Mouse (Mus musculus) neural tube, embryonic 11.5 days (tissue): ENCODE measurements around the gene Msmb. TPM values are rescaled to one million over a fixed set of nuclear protein-coding genes. Genes with fewer than 3 reads are reported as not detected.

ENCODE experiments used
- ATAC-seq: fragments of 200-750 bp; cut with Nextera tagmentation; 2 replicates; pipeline ENCODE4 v1.8.0; 2017; ENCODE audit warnings: moderate number of reproducible peaks, mild to moderate bottlenecking, moderate TSS enrichment, moderate library complexity; ENCODE audit not compliant: insufficient read depth, low FRiP score, low TSS enrichment
- DNase-seq: peaks from one replicate; pipeline ENCODE4 v3.0.0-alpha.2; 2015; ENCODE audit warnings: low spot score
- H3K27ac ChIP-seq: fragments of 300-500 bp; sonication (generic); 2 replicates; pipeline ENCODE4 v1.5.1; 2014; ENCODE audit warnings: low read depth, mild to moderate bottlenecking, low read length
- H3K27me3 ChIP-seq: fragments of 300-500 bp; sonication (generic); 2 replicates; pipeline ENCODE4 v1.6.1; 2014; ENCODE audit warnings: mild to moderate bottlenecking, low read length, mixed read lengths; ENCODE audit not compliant: control insufficient read depth, insufficient read depth
- H3K36me3 ChIP-seq: fragments of 300-500 bp; sonication (generic); 2 replicates; pipeline ENCODE4 v1.6.1; 2014; ENCODE audit warnings: mild to moderate bottlenecking, low read length, moderate library complexity, mixed read lengths; ENCODE audit not compliant: control insufficient read depth, insufficient read depth
- H3K4me1 ChIP-seq: fragments of 300-500 bp; sonication (generic); 2 replicates; pipeline ENCODE4 v1.6.1; 2014; ENCODE audit warnings: low read length, mixed read lengths; ENCODE audit not compliant: control insufficient read depth, insufficient read depth
- H3K4me2 ChIP-seq: fragments of 300-500 bp; sonication (generic); 2 replicates; pipeline ENCODE4 v1.6.1; 2014; ENCODE audit warnings: low read depth, mild to moderate bottlenecking, moderate library complexity
- H3K4me3 ChIP-seq: fragments of 300-500 bp; sonication (generic); 2 replicates; pipeline ENCODE4 v1.5.1; 2014; ENCODE audit warnings: low read depth, low read length
- H3K9ac ChIP-seq: fragments of 300-500 bp; sonication (generic); 2 replicates; pipeline ENCODE4 v1.6.1; 2014; ENCODE audit warnings: mild to moderate bottlenecking, low read length
- H3K9me3 ChIP-seq: fragments of 300-500 bp; sonication (generic); 2 replicates; pipeline ENCODE4 v1.6.1; 2016; ENCODE audit warnings: low read length; ENCODE audit not compliant: control insufficient read depth
- WGBS: fragments of 180-500 bp; shearing (Covaris S2); extraction: QIAGEN DNeasy Blood & Tissue Kit; methylation state at CpG from one replicate; pipeline ENCODE4 v1.1.7; 2014; 5-methylcytosine and 5-hydroxymethylcytosine counted together
- polyA plus RNA-seq: library from polyadenylated mRNA; unstranded; fragments of >200 nt; fragmentation: Nextera tagmentation; extraction: Ambion mirVana; gene quantifications from 2 replicates; pipeline ENCODE4 v1.2.1, GENCODE M21; 2014

Msmb gene
- polyA plus RNA-seq, 1 experiment from 2014 or later = not detected

DNA sequence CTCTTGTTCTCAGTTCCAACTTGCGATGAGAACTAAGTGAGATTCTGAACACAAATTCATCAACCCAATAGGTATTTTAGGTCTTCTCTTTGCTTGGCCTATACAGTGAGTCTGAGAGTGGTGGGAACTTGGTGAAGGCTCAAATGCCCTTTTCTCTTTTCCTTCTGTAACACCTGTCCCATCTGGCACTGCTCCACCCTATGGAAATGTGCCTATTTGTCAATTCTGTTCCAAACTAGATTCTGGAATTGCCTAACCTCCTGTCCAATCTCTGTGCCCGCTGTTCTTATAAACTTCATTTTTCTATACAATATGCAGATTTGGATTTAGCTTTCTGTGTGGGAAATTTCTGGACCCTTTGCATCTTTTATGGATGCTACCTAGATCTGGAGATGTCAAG, 11.3 kb downstream of the Msmb start:
- DNase-seq (no peak), ATAC-seq (no peak)
- no peak overlapping the region for H3K27ac ChIP-seq
- no peaks in the 10 kb centered on the region for H3K27me3 ChIP-seq
- H3K9me3 ChIP-seq = no peaks in the 10 kb centered on the region
- no peak overlapping the region for H3K9ac ChIP-seq
- no peak overlapping the region for H3K4me3 ChIP-seq
- H3K36me3 ChIP-seq = no peaks in the 10 kb centered on the region
- no peak overlapping the region for H3K4me2 ChIP-seq
- H3K4me1 ChIP-seq = no peaks in the 10 kb centered on the region
- 95% methylated on average over 2 of the region's 2 CpGs for WGBS

DNA sequence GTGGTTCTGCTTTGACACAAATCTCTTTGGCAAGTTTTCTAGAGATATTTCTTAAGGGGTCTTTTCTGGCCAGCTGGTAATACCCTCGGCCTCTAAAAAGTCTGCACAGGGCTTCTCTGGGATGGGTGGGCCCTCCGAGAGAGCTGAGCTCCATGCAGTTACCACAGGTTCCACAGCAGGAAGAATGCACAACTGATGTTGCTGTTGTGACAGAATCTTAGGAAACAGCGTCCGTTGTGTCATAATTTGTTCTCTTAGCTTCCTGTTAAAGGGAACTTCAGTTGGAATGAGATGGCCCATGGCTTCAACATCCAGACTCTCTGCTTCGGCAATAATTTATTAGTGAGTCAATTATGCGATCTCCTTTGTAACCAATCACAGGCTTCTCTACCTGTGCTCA, 12.9 kb downstream of the Msmb start:
- WGBS = 93% methylated on average over 6 of the region's 6 CpGs
- no peak overlapping the region for H3K9ac ChIP-seq
- ATAC-seq (no peak), DNase-seq (no peak)
- H3K27ac ChIP-seq = no peak overlapping the region
- H3K4me3 ChIP-seq = no peak overlapping the region
- H3K36me3 ChIP-seq = no peaks in the 10 kb centered on the region
- H3K27me3 ChIP-seq = no peaks in the 10 kb centered on the region
- H3K4me1 ChIP-seq = no peaks in the 10 kb centered on the region
- no peaks in the 10 kb centered on the region for H3K9me3 ChIP-seq
- no peak overlapping the region for H3K4me2 ChIP-seq

- Histone ChIP-seq H3K4me2 (peak overlapping the region; percentile 51), H3K4me1 (peaks cover 7% of the 10 kb centered on the region; the same call in 1 of the 2 replicates), H3K4me3 (peak overlapping the region; percentile 86), H3K27me3 (no peaks in the 10 kb centered on the region), H3K36me3 (no peaks in the 10 kb centered on the region), H3K9me3 (no peaks in the 10 kb centered on the region), H3K27ac (no peak overlapping the region), H3K9ac (peak overlapping the region; percentile 44; the same call in 1 of the 2 replicates)
- ATAC-seq = peak; percentile 58
- WGBS = 42% methylated on average over 4 of the region's 4 CpGs
- no peak for DNase-seq
These were observed 17.4 kb downstream of the Msmb start for GRCm38 (mm10) chr14:32159150-32159670.

DNA sequence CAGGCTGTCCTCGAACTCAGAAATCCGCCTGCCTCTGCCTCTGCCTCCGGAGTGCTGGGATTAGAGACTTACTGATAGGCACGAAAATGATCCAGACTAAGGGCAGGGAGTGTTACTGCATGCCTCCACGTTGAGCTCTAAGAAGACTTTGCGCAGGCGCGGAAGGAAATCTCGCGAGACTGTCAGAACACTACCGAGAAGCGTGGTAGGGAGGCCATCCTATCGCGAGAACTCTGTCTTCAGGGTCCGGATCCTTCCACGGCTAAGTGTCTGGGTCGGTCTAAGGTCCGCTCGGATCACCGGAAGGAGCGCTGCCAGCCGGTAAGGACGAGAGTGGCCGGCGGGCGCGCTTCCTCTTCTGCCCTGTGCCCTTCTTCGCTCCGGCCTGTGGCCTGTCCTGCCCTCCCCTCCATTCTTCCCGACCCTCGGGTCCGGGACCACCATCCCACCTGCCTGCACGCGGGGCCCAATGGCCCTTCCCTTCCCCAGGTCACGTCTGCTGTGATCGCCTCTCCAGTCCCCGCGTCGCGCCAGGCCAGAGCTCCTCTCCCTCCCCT, 17.9 kb downstream of the Msmb start, which contains the start of gene Ncoa4:
Ncoa4 (plus strand) TSS at position 176 of the 557 bp plus-strand sequence.
- H3K4me3 ChIP-seq = peak within 1 kb of the TSS; percentile 86
- peak within 1 kb of the TSS; percentile 76 for H3K27ac ChIP-seq
- DNase-seq (peak; percentile 98), ATAC-seq (peak; percentile 98)
- no peaks in the 10 kb centered on the region for H3K36me3 ChIP-seq
- H3K9ac ChIP-seq = peak within 1 kb of the TSS; percentile 91
- no peaks in the 10 kb centered on the region for H3K27me3 ChIP-seq
- H3K4me2 ChIP-seq = peak within 1 kb of the TSS; percentile 91
- 1% methylated on average over 39 of the region's 40 CpGs for WGBS
- H3K9me3 ChIP-seq = no peaks in the 10 kb centered on the region
- H3K4me1 ChIP-seq = peaks cover 7% of the 10 kb centered on the region; the same call in 1 of the 2 replicates

DNA sequence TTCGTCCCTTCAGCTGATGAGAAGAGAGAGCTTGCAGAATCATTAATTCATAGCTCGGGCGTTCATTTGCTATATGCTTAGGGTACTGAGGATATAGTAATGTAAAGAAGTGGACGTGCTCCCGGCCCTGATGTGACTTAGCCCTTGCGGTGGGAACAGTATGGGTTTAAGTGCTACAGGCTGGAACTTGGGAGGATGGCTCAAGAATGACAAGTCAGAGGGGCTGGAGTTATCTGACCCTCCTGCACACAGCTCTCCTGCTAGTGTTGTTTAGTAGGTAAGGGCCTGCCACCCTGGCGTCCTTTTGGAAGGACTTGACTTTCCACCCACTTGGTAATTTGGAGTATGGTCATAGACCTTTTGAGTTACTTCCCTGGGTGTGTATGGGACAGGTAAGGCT, 18.7 kb downstream of the Msmb start:
- no peak overlapping the region; the same call in 1 of the 2 replicates for H3K27ac ChIP-seq
- no peak for DNase-seq
- no peak for ATAC-seq

DNA sequence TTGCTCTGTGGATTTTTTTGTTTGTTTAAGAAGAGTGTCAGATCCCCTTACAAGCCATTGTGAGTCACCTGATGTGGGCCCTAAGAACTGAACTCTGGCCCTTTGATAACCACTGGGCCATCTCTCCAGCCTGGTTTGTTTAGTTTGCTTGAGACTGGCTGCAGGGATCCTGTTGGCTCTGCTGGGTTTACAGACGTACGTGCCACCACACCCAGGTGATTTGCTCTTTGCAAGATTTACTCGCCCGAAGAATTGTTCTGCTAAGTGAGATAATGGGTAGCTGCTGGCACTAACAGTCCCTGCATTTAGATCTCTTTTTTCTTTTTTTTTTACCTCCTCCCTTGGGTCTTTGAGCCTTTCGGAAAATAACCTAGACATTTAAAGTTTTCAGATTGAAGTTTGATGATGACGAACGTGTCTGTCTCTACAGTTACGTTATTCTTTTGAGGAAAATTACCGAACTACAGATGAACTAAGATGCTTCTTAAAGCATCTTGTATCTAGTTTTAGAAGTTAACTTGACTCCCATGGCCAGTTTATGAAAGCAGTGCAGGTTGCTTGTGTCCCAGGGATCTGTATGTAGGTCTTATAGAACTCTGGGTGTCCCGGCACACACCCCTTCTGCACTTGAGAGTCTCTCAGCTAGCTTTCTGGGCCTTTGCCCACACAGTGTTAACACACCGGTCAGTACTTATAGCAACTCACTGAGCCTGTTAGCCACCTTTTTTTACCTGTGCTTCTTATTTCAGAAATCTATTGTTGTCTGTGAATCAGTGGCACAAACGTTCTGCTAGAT, 19.5 kb downstream of the Msmb start:
- Histone ChIP-seq H3K27me3 (no peaks in the 10 kb centered on the region), H3K4me2 (no peak overlapping the region), H3K36me3 (no peaks in the 10 kb centered on the region), H3K4me1 (peaks cover 13% of the 10 kb centered on the region), H3K9me3 (no peaks in the 10 kb centered on the region), H3K9ac (no peak overlapping the region), H3K4me3 (no peak overlapping the region; the same call in 1 of the 2 replicates), H3K27ac (no peak overlapping the region)
- DNase-seq = no peak
- ATAC-seq = no peak
- WGBS = 95% methylated on average over 12 of the region's 12 CpGs

More for the DNA sequence above, 18.7 kb downstream of the Msmb start:
- H3K4me1 ChIP-seq = peaks cover 11% of the 10 kb centered on the region
- H3K9ac ChIP-seq = peak overlapping the region; percentile 91
- H3K36me3 ChIP-seq = no peaks in the 10 kb centered on the region
- 41% methylated on average over 7 of the region's 7 CpGs for WGBS
- no peaks in the 10 kb centered on the region for H3K27me3 ChIP-seq
- H3K9me3 ChIP-seq = no peaks in the 10 kb centered on the region
- H3K4me3 ChIP-seq = peak overlapping the region; percentile 86
- H3K4me2 ChIP-seq = peak overlapping the region; percentile 91

- Histone ChIP-seq H3K9ac (no peak overlapping the region), H3K9me3 (no peaks in the 10 kb centered on the region), H3K27me3 (no peaks in the 10 kb centered on the region), H3K4me1 (peaks cover 13% of the 10 kb centered on the region), H3K4me3 (no peak overlapping the region), H3K4me2 (no peak overlapping the region), H3K27ac (no peak overlapping the region), H3K36me3 (no peaks in the 10 kb centered on the region)
- DNase-seq = no peak
- ATAC-seq = no peak
- WGBS = 92% methylated on average over 5 of the region's 5 CpGs
These were observed 20.4 kb downstream of the Msmb start for GRCm38 (mm10) chr14:32162231-32162630.

GRCm38 (mm10) chr14:32163203-32163888, 21.5 kb downstream of the Msmb start:
- H3K4me1 ChIP-seq = peaks cover 13% of the 10 kb centered on the region
- 91% methylated on average over 11 of the region's 11 CpGs for WGBS
- no peaks in the 10 kb centered on the region for H3K9me3 ChIP-seq
- no peaks in the 10 kb centered on the region for H3K36me3 ChIP-seq
- no peak overlapping the region for H3K27ac ChIP-seq
- no peak overlapping the region for H3K4me2 ChIP-seq
- ATAC-seq = no peak
- no peaks in the 10 kb centered on the region for H3K27me3 ChIP-seq
- H3K4me3 ChIP-seq = no peak overlapping the region
- no peak overlapping the region for H3K9ac ChIP-seq
- DNase-seq = no peak
